Mouse (Mus musculus) neural tube, embryonic 11.5 days (tissue): ENCODE results near the gene Cyb5r3. TPM values are rescaled to one million over a fixed set of nuclear protein-coding genes. Genes with fewer than 3 reads are reported as not detected.

Experiments used
- ATAC-seq: fragments of 200-750 bp; cut with Nextera tagmentation; 2 replicates; pipeline ENCODE4 v1.8.0; 2017; ENCODE audit warnings: moderate number of reproducible peaks, mild to moderate bottlenecking, moderate TSS enrichment, moderate library complexity; ENCODE audit not compliant: insufficient read depth, low FRiP score, low TSS enrichment
- DNase-seq: peaks from one replicate; pipeline ENCODE4 v3.0.0-alpha.2; 2015; ENCODE audit warnings: low spot score
- H3K27ac ChIP-seq: fragments of 300-500 bp; sonication (generic); 2 replicates; pipeline ENCODE4 v1.5.1; 2014; ENCODE audit warnings: low read depth, mild to moderate bottlenecking, low read length
- H3K27me3 ChIP-seq: fragments of 300-500 bp; sonication (generic); 2 replicates; pipeline ENCODE4 v1.6.1; 2014; ENCODE audit warnings: mild to moderate bottlenecking, low read length, mixed read lengths; ENCODE audit not compliant: control insufficient read depth, insufficient read depth
- H3K36me3 ChIP-seq: fragments of 300-500 bp; sonication (generic); 2 replicates; pipeline ENCODE4 v1.6.1; 2014; ENCODE audit warnings: mild to moderate bottlenecking, low read length, moderate library complexity, mixed read lengths; ENCODE audit not compliant: control insufficient read depth, insufficient read depth
- H3K4me1 ChIP-seq: fragments of 300-500 bp; sonication (generic); 2 replicates; pipeline ENCODE4 v1.6.1; 2014; ENCODE audit warnings: low read length, mixed read lengths; ENCODE audit not compliant: control insufficient read depth, insufficient read depth
- H3K4me2 ChIP-seq: fragments of 300-500 bp; sonication (generic); 2 replicates; pipeline ENCODE4 v1.6.1; 2014; ENCODE audit warnings: low read depth, mild to moderate bottlenecking, moderate library complexity
- H3K4me3 ChIP-seq: fragments of 300-500 bp; sonication (generic); 2 replicates; pipeline ENCODE4 v1.5.1; 2014; ENCODE audit warnings: low read depth, low read length
- H3K9ac ChIP-seq: fragments of 300-500 bp; sonication (generic); 2 replicates; pipeline ENCODE4 v1.6.1; 2014; ENCODE audit warnings: mild to moderate bottlenecking, low read length
- H3K9me3 ChIP-seq: fragments of 300-500 bp; sonication (generic); 2 replicates; pipeline ENCODE4 v1.6.1; 2016; ENCODE audit warnings: low read length; ENCODE audit not compliant: control insufficient read depth
- WGBS: fragments of 180-500 bp; shearing (Covaris S2); extraction: QIAGEN DNeasy Blood & Tissue Kit; methylation state at CpG from one replicate; pipeline ENCODE4 v1.1.7; 2014; 5-methylcytosine and 5-hydroxymethylcytosine counted together
- polyA plus RNA-seq: library from polyadenylated mRNA; unstranded; fragments of >200 nt; fragmentation: Nextera tagmentation; extraction: Ambion mirVana; gene quantifications from 2 replicates; pipeline ENCODE4 v1.2.1, GENCODE M21; 2014

The Cyb5r3 gene
- polyA plus RNA-seq, 1 experiment from 2014 or later = 179 TPM

GRCm38 (mm10) chr15:83166642-83167041 is 5.8 kb downstream of the Cyb5r3 start:
- 92% methylated on average over 3 of the region's 3 CpGs for WGBS
- H3K4me3 ChIP-seq = no peak overlapping the region
- H3K9ac ChIP-seq = no peak overlapping the region
- H3K27me3 ChIP-seq = no peaks in the 10 kb centered on the region
- H3K4me2 ChIP-seq = no peak overlapping the region
- H3K27ac ChIP-seq = no peak overlapping the region
- ATAC-seq = no peak
- peaks cover 10% of the 10 kb centered on the region; the same call in 1 of the 2 replicates for H3K4me1 ChIP-seq
- DNase-seq = no peak
- no peaks in the 10 kb centered on the region for H3K9me3 ChIP-seq
- no peaks in the 10 kb centered on the region for H3K36me3 ChIP-seq

DNA sequence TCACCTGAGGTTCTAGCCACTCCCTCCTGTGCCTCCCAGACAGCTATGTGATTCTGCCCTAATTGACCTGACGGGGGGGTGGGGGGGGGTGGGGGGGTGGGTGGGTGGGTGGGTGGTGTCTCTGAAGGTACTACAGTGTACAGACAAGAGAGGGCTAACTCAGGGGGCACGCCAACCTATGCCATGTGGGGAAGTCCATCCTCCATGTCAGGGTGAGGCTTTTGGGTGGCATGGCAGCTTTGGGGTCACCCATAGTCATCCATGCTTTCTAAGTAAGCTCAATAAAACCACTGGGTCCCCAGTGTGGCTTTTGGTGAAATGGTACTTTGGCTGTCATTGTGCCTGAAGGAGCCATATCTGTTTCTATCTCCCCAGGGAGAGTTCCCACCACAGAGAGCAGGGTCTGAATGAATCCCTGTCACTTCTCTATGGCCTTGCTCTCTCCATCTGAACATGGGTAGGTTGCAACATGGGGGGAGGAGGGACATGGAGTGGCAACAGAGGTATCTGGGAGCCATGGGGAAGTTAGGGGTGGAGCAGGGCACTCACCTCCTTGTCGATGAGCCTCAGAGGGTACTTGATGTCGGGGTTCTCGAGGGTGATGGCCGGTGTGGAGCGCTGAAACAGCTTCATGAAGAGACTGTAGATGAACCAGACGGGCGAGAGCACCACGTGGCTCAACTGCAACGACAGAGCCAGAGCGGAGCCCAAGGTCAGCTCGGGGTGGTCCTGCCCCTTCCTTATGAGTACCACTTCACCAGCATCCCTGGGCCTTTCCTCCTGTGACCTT is 6.7 kb downstream of the Cyb5r3 start:
- no peak for DNase-seq
- Histone ChIP-seq H3K4me1 (peaks cover 17% of the 10 kb centered on the region), H3K9me3 (no peaks in the 10 kb centered on the region), H3K27ac (no peak overlapping the region), H3K36me3 (no peaks in the 10 kb centered on the region), H3K4me2 (no peak overlapping the region), H3K9ac (no peak overlapping the region), H3K4me3 (no peak overlapping the region), H3K27me3 (no peaks in the 10 kb centered on the region)
- ATAC-seq = no peak
- WGBS = 91% methylated on average over 13 of the region's 13 CpGs

GRCm38 (mm10) chr15:83164971-83165471 is 7.4 kb downstream of the Cyb5r3 start:
- Histone ChIP-seq H3K4me3 (no peak overlapping the region), H3K9me3 (no peaks in the 10 kb centered on the region), H3K9ac (no peak overlapping the region; the same call in 1 of the 2 replicates), H3K4me1 (peaks cover 14% of the 10 kb centered on the region), H3K36me3 (no peaks in the 10 kb centered on the region), H3K4me2 (no peak overlapping the region), H3K27ac (no peak overlapping the region), H3K27me3 (no peaks in the 10 kb centered on the region)
- 79% methylated on average over 5 of the region's 5 CpGs for WGBS
- ATAC-seq (no peak), DNase-seq (no peak)

- Histone ChIP-seq H3K4me1 (peaks cover 10% of the 10 kb centered on the region), H3K9ac (no peak overlapping the region), H3K36me3 (peaks cover 2% of the 10 kb centered on the region), H3K27me3 (no peaks in the 10 kb centered on the region), H3K4me3 (no peak overlapping the region), H3K9me3 (no peaks in the 10 kb centered on the region), H3K27ac (no peak overlapping the region), H3K4me2 (no peak overlapping the region)
- no peak for DNase-seq
- no peak for ATAC-seq
- 90% methylated on average over 11 of the region's 11 CpGs for WGBS
Measured at GRCm38 (mm10) chr15:83162818-83163485, 9.4 kb downstream of the Cyb5r3 start.

DNA sequence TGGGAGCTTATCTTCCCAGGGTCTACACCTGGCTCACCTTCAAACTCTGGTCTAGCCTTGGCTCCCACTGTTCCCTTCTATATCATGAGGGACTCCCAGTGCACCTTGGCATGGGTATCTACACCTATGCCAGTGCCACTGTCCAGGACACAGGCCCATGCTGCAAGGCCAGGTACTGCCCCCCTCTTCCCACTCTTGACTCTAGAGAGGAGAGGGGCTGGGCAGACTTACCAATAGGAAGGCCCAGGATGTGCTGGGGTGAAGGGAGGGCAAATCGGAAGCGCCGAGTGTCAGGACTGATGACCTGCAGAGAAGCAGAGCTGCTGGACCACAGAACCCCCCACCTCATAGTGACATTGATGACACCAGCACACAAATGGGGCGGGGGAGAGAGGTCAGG is 10.4 kb downstream of the Cyb5r3 start:
- H3K4me2 ChIP-seq = no peak overlapping the region
- no peaks in the 10 kb centered on the region for H3K9me3 ChIP-seq
- no peaks in the 10 kb centered on the region for H3K27me3 ChIP-seq
- peaks cover 2% of the 10 kb centered on the region for H3K36me3 ChIP-seq
- ATAC-seq (no peak), DNase-seq (no peak)
- H3K4me3 ChIP-seq = no peak overlapping the region
- H3K27ac ChIP-seq = no peak overlapping the region
- no peak overlapping the region for H3K9ac ChIP-seq
- H3K4me1 ChIP-seq = peaks cover 10% of the 10 kb centered on the region
- 88% methylated on average over 4 of the region's 4 CpGs for WGBS

GRCm38 (mm10) chr15:83161062-83161748 is 11.2 kb downstream of the Cyb5r3 start:
- Histone ChIP-seq H3K27ac (0 out of 2 replicates have a peak overlapping the region, but pooled peaks have one; percentile 34), H3K27me3 (no peaks in the 10 kb centered on the region), H3K36me3 (peaks cover 2% of the 10 kb centered on the region), H3K4me3 (no peak overlapping the region), H3K9ac (no peak overlapping the region; the same call in 1 of the 2 replicates), H3K4me2 (no peak overlapping the region), H3K9me3 (no peaks in the 10 kb centered on the region), H3K4me1 (peaks cover 10% of the 10 kb centered on the region)
- DNase-seq (no peak), ATAC-seq (0 out of 2 replicates have a peak, but pooled peaks have one; percentile 31)
- 38% methylated on average over 10 of the region's 10 CpGs for WGBS

GRCm38 (mm10) chr15:83160561-83160960 is 11.8 kb downstream of the Cyb5r3 start:
- H3K9ac ChIP-seq = no peak overlapping the region; the same call in 1 of the 2 replicates
- no peak overlapping the region for H3K4me2 ChIP-seq
- DNase-seq = no peak
- no peaks in the 10 kb centered on the region for H3K27me3 ChIP-seq
- H3K27ac ChIP-seq = no peak overlapping the region
- peaks cover 2% of the 10 kb centered on the region for H3K36me3 ChIP-seq
- no peaks in the 10 kb centered on the region for H3K9me3 ChIP-seq
- ATAC-seq = no peak
- H3K4me3 ChIP-seq = no peak overlapping the region
- peaks cover 10% of the 10 kb centered on the region for H3K4me1 ChIP-seq
- WGBS = 98% methylated on average over 4 of the region's 4 CpGs

DNA sequence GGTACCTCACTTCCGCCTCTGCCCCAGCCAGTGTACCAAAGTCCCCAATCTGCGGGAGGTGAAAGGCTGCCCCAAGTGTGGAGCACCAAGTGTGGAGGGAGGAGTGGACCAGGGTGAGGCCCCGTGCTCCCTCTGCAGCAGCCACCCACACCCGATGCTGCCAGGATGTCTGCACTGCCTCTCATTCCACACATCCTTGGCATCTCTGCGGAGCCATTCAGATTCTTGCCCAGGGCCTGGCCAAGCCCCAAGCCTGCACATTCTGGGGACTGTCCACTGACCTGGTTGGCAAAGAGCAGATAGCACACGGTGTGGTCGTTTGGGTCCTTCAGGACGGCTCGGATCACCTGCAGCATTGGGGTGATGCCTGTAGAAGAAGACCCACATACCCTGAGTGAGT is 12.6 kb downstream of the Cyb5r3 start:
- Histone ChIP-seq H3K4me2 (no peak overlapping the region), H3K9ac (no peak overlapping the region), H3K27ac (no peak overlapping the region), H3K4me3 (no peak overlapping the region), H3K9me3 (no peaks in the 10 kb centered on the region), H3K27me3 (no peaks in the 10 kb centered on the region), H3K36me3 (peaks cover 2% of the 10 kb centered on the region), H3K4me1 (peaks cover 10% of the 10 kb centered on the region)
- 98% methylated on average over 9 of the region's 9 CpGs for WGBS
- DNase-seq (no peak), ATAC-seq (no peak)
